Mouse (Mus musculus) thymus, postnatal 25 days (tissue): ENCODE measurements around the gene Dnase1l3.

Experiments
- DNase-seq: peaks from one replicate; pipeline ENCODE4 v3.0.0; 2022

Dnase1l3 gene

GRCm38 (mm10) chr14:7928362-7928761 is 66.0 kb downstream of the Dnase1l3 start:
- DNase-seq, result no peak

GRCm38 (mm10) chr14:7923635-7924034 is 70.7 kb downstream of the Dnase1l3 start:
- DNase-seq, result no peak

- DNase-seq, result no peak
Observed at GRCm38 (mm10) chr14:7921459-7921858, 72.9 kb downstream of the Dnase1l3 start.

GRCm38 (mm10) chr14:7919921-7920320 is 74.5 kb downstream of the Dnase1l3 start:
- DNase-seq, result no peak

GRCm38 (mm10) chr14:7919309-7919708 is 75.1 kb downstream of the Dnase1l3 start:
- DNase-seq, result no peak

GRCm38 (mm10) chr14:7918150-7918991 is 76.0 kb downstream of the Dnase1l3 start:
- no peak for DNase-seq
